Mouse (Mus musculus) hindbrain, embryonic 10.5 days (tissue): ENCODE measurements around the gene Pacsin2. TPM values are rescaled to one million over a fixed set of nuclear protein-coding genes. Genes with fewer than 3 reads are reported as not detected.
"Not testable (repeated sequence)": the region's sequence is repeated elsewhere in the genome, so short reads cannot be mapped to it uniquely, and the experiment has no call there.

Experiments
- DNase-seq: peaks from one replicate; pipeline ENCODE4 v3.0.0-alpha.2; 2017; ENCODE audit warnings: low spot score
- H3K27ac ChIP-seq: fragments of 300-500 bp; sonication (generic); 2 replicates; pipeline ENCODE4 v1.5.1; 2016; ENCODE audit warnings: mild to moderate bottlenecking, moderate library complexity
- H3K27me3 ChIP-seq: fragments of 300-500 bp; sonication (generic); 2 replicates; pipeline ENCODE4 v1.6.1; 2016; ENCODE audit warnings: mild to moderate bottlenecking; ENCODE audit not compliant: poor library complexity, insufficient read depth, severe bottlenecking
- H3K36me3 ChIP-seq: fragments of 300-500 bp; sonication (generic); 2 replicates; pipeline ENCODE4 v1.6.1; 2016; ENCODE audit warnings: mild to moderate bottlenecking, moderate library complexity
- H3K4me1 ChIP-seq: fragments of 300-500 bp; sonication (generic); replicated peaks from 2 replicates; pipeline ENCODE4 v1.6.1; 2016; ENCODE audit warnings: mild to moderate bottlenecking
- H3K4me3 ChIP-seq: fragments of 300-500 bp; sonication (generic); 2 replicates; pipeline ENCODE4 v1.5.1; 2016; ENCODE audit warnings: mild to moderate bottlenecking, moderate library complexity
- H3K9me3 ChIP-seq: fragments of 300-500 bp; sonication (generic); 2 replicates; pipeline ENCODE4 v1.6.1; 2016; ENCODE audit warnings: mild to moderate bottlenecking, moderate library complexity
- WGBS: fragments of 180-500 bp; shearing (Covaris S2); methylation state at CpG from one replicate; pipeline ENCODE4 v1.1.7; 2016; 5-methylcytosine and 5-hydroxymethylcytosine counted together
- polyA plus RNA-seq: library from polyadenylated mRNA; unstranded; fragments of >200 nt; fragmentation: Nextera tagmentation; extraction: Ambion mirVana; gene quantifications from 2 replicates; pipeline ENCODE4 v1.2.1, GENCODE M21; 2016

Gene Pacsin2
- polyA plus RNA-seq, 1 experiment from 2014 or later: 53.3 TPM

- Histone ChIP-seq H3K27me3 (peaks cover 23% of the 10 kb centered on the region), H3K9me3 (0 out of 2 replicates have a peak, but pooled peaks cover 5% of the 10 kb centered on the region), H3K27ac (no peak overlapping the region), H3K36me3 (no peaks in the 10 kb centered on the region), H3K4me1 (peaks cover 9% of the 10 kb centered on the region), H3K4me3 (no peak overlapping the region)
- DNase-seq: no peak
Measured at GRCm38 (mm10) chr15:83365697-83366096, 98.7 kb downstream of the Pacsin2 start.

- Histone ChIP-seq H3K27me3 (peaks cover 23% of the 10 kb centered on the region), H3K4me3 (no peak overlapping the region), H3K36me3 (no peaks in the 10 kb centered on the region), H3K27ac (no peak overlapping the region), H3K9me3 (0 out of 2 replicates have a peak, but pooled peaks cover 5% of the 10 kb centered on the region), H3K4me1 (peaks cover 9% of the 10 kb centered on the region)
- no peak for DNase-seq
- 75% methylated on average over 3 of the region's 3 CpGs for WGBS
Measured at GRCm38 (mm10) chr15:83364194-83364593, 100.2 kb downstream of the Pacsin2 start.

DNA sequence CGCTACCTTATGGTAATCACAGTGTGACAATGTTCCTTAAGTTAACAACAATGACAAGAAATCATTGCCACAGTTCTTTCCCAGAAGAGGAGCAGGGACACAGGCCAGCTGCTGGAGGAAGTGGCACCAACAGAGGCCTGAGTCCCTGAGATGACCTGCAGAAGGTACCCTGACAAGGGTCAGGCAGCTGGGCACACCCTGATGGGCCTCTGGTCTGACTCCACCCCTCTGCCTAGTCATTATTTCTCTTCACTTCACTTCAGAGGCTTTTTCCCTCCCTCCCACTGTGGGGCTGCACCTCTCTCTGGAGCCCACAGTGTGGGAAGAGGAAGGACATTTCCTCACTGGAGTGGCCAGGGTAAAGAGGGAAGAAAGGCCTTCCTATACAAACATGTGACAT lies 101.6 kb downstream of the Pacsin2 start:
- not testable (repeated sequence) for H3K36me3 ChIP-seq, H3K4me1 ChIP-seq, H3K4me3 ChIP-seq, H3K27ac ChIP-seq, H3K9me3 ChIP-seq, DNase-seq
- peaks cover 18% of the 10 kb centered on the region for H3K27me3 ChIP-seq
- WGBS: 84% methylated on average over 1 of the region's 1 CpGs

GRCm38 (mm10) chr15:83360899-83361298 lies 103.5 kb downstream of the Pacsin2 start:
- H3K27ac ChIP-seq, H3K27me3 ChIP-seq, H3K4me3 ChIP-seq, DNase-seq, H3K36me3 ChIP-seq, H3K9me3 ChIP-seq, H3K4me1 ChIP-seq: not testable (repeated sequence)
- WGBS: 70% methylated on average over 5 of the region's 5 CpGs

DNA sequence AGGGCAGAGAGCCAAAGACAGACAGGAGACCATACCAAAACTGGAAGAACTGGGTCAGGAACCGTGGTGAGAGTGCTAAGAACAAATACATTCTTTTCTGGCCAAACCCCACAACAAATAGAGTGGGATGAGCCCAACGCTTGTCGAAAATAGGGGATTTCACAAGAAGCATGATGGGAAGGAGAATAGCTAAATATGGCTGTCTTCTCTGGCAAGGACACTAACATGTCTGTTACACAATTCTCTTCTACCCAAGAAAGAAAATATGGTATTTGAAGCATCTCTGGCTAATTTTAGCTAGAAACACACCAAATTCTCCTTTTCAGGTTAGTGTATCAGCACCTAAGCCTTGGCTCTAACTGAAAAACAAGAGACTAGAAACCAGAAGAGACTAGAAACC lies 104.3 kb downstream of the Pacsin2 start:
- no peaks in the 10 kb centered on the region for H3K4me1 ChIP-seq
- no peaks in the 10 kb centered on the region for H3K27me3 ChIP-seq
- no peak for DNase-seq
- WGBS: 80% methylated on average over 3 of the region's 3 CpGs
- no peaks in the 10 kb centered on the region for H3K36me3 ChIP-seq
- no peaks in the 10 kb centered on the region for H3K9me3 ChIP-seq
- no peak overlapping the region for H3K27ac ChIP-seq
- no peak overlapping the region for H3K4me3 ChIP-seq

DNA sequence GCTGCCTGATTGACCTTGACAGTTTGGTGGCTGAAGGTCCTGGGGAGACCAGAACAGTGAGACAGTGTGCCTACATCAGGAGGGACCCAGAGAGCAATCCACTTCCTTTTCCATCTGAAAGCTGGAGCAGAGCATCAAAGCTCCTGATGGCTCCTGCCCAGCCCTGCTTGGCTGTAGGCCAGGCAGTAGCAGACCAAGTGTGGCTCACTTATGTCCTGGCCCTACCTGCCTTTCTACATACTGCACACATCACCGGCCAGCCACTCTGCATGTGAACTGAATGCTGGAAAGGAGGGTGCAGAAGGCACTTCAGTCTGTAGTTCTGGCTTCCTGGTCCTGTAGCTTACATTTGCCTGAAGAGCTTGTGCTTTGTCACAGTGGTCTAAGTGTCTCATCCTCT lies 105.9 kb downstream of the Pacsin2 start:
- Histone ChIP-seq H3K36me3 (no peaks in the 10 kb centered on the region), H3K4me1 (no peaks in the 10 kb centered on the region), H3K27ac (no peak overlapping the region), H3K9me3 (no peaks in the 10 kb centered on the region), H3K4me3 (no peak overlapping the region), H3K27me3 (no peaks in the 10 kb centered on the region)
- no peak for DNase-seq
- 90% methylated on average over 1 of the region's 1 CpGs for WGBS

GRCm38 (mm10) chr15:83351546-83351945 lies 112.9 kb downstream of the Pacsin2 start:
- Histone ChIP-seq H3K27me3 (peaks cover 9% of the 10 kb centered on the region), H3K4me1 (peaks cover 22% of the 10 kb centered on the region), H3K4me3 (no peak overlapping the region), H3K36me3 (no peaks in the 10 kb centered on the region), H3K27ac (no peak overlapping the region), H3K9me3 (no peaks in the 10 kb centered on the region)
- 89% methylated on average over 4 of the region's 4 CpGs for WGBS
- no peak for DNase-seq

GRCm38 (mm10) chr15:83350859-83351258 lies 113.5 kb downstream of the Pacsin2 start:
- Histone ChIP-seq H3K27ac (peak overlapping the region; percentile 92), H3K36me3 (peaks cover 6% of the 10 kb centered on the region; the same call in 1 of the 2 replicates), H3K27me3 (peaks cover 9% of the 10 kb centered on the region), H3K9me3 (no peaks in the 10 kb centered on the region), H3K4me1 (peaks cover 22% of the 10 kb centered on the region), H3K4me3 (peak overlapping the region; percentile 91)
- 63% methylated on average over 2 of the region's 2 CpGs for WGBS
- no peak for DNase-seq

GRCm38 (mm10) chr15:83349954-83350711 lies 114.3 kb downstream of the Pacsin2 start, which contains the start of gene Arfgap3:
Gene Arfgap3 (minus strand): TSS chr15:83350247.
- Histone ChIP-seq H3K27me3 (peaks cover 9% of the 10 kb centered on the region), H3K4me3 (peak within 1 kb of the TSS; percentile 91), H3K36me3 (peaks cover 7% of the 10 kb centered on the region; the same call in 1 of the 2 replicates), H3K27ac (peak within 1 kb of the TSS; percentile 92), H3K4me1 (peaks cover 23% of the 10 kb centered on the region), H3K9me3 (no peaks in the 10 kb centered on the region)
- WGBS: under 1% methylated on average over 60 of the region's 60 CpGs
- DNase-seq: peak; percentile 97

- Histone ChIP-seq H3K27ac (peak overlapping the region; percentile 92), H3K4me1 (peaks cover 30% of the 10 kb centered on the region), H3K36me3 (peaks cover 7% of the 10 kb centered on the region; the same call in 1 of the 2 replicates), H3K9me3 (no peaks in the 10 kb centered on the region), H3K27me3 (peaks cover 9% of the 10 kb centered on the region), H3K4me3 (peak overlapping the region; percentile 91)
- DNase-seq: no peak
- WGBS: 19% methylated on average over 8 of the region's 8 CpGs
Measured at GRCm38 (mm10) chr15:83349225-83349953, 115.0 kb downstream of the Pacsin2 start.

DNA sequence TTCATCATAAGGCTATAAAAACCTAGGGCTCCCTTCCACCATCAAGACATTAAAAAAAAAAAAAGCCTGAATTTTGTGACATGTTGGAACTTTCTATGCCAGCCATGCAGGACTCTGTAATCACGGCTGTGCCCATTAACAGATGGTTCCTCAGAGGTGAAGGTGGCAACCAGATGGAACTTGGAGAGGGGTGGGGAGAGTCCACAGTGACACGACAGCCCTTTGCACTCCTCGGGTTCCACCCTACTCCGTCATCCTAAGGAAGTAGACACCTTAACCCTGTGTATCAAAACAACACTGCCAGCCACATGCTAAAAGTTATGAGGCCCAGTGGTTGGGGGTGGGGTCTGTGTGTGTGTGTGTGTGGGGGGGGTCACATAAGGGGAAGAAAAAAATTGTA lies 115.7 kb downstream of the Pacsin2 start:
- Histone ChIP-seq H3K9me3 (no peaks in the 10 kb centered on the region), H3K27me3 (peaks cover 9% of the 10 kb centered on the region), H3K36me3 (peaks cover 7% of the 10 kb centered on the region; the same call in 1 of the 2 replicates), H3K4me1 (peaks cover 36% of the 10 kb centered on the region), H3K4me3 (peak overlapping the region; percentile 91; the same call in 1 of the 2 replicates), H3K27ac (no peak overlapping the region)
- 86% methylated on average over 4 of the region's 4 CpGs for WGBS
- DNase-seq: no peak

GRCm38 (mm10) chr15:83345898-83346529 lies 118.4 kb downstream of the Pacsin2 start:
- Histone ChIP-seq H3K36me3 (peaks cover 21% of the 10 kb centered on the region), H3K9me3 (no peaks in the 10 kb centered on the region), H3K4me1 (peaks cover 35% of the 10 kb centered on the region), H3K27ac (no peak overlapping the region), H3K27me3 (peaks cover 3% of the 10 kb centered on the region), H3K4me3 (no peak overlapping the region)
- DNase-seq: no peak
- 89% methylated on average over 15 of the region's 15 CpGs for WGBS
